Mouse (Mus musculus) 3T3-L1 (cell line): ENCODE results near the gene Ndrg3.
"Not testable (repeated sequence)": the region's sequence is repeated elsewhere in the genome, so short reads cannot be mapped to it uniquely, and the experiment has no call there.

Source experiments
- DNase-seq: peaks from one replicate; pipeline ENCODE4 v3.0.0-alpha.2; 2015; ENCODE audit warnings: low read depth, low spot score

Gene Ndrg3

GRCm38 (mm10) chr2:156998263-156998662, 6.4 kb upstream of the Ndrg3 start:
- DNase-seq = no peak

DNA sequence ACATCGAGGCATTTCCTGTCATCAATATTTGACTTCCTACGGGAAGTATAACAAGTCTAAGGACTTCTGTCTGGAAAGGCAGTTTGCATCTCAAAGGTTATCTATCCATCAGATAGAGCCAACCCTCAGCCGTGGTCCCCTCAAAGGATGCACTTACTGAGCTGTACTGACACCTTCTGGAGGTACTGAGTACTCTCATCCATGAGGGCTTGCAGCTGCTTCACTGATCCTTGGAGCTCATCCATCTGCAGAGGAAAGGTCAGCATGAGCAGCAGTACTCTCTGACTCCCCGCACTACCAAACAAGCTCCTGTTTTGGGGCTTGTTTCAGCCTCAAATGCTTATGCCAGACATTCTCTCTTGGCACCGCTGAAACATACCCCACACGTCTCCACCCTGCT, 4.7 kb upstream of the Ndrg3 start:
- peak; percentile 77 for DNase-seq

- peak; percentile 44 for DNase-seq
These were observed 977 bp downstream of the Ndrg3 start for GRCm38 (mm10) chr2:156990727-156991431.

DNA sequence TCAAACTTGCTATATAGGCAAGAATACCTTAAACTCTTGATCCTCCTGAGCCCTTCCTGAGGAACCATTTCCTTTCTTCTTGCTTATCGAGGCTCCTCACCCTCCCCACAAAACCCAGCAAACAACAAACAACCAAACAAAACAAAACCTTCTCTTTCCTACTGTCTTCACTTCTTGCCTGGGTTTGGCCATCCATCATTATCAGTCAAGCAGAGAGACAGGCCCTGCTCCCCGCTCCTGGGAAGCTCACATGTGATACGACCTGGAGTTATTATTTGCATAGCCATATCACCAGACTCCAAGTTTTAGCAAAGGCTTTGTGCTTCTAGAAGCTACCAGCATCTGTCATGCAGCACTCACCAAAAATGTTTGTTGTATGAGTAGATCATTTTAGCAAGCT, 4.5 kb downstream of the Ndrg3 start:
- no peak for DNase-seq

DNA sequence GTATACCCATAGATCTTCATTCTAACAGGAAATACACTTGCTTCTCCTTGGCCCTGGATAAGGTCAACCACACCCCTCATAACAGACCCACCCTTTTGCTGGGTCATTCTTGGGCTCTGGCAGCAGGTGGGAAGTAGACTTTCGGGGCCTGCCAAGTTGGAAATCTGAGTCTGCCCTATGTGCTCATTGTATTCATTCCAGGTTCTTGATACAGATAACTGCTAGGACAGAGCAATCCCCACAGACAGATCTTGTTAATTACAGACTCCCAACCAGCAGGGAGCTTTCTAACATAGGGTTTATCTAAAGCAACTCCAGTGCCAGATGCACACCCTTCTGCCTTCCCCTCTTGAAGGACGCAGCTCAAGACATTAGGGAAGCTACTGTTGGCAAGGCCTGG, 9.0 kb downstream of the Ndrg3 start:
- DNase-seq = peak; percentile 32

GRCm38 (mm10) chr2:156981291-156981690, 10.6 kb downstream of the Ndrg3 start:
- DNase-seq = no peak

- peak; percentile 90 for DNase-seq
These were observed 11.8 kb downstream of the Ndrg3 start for GRCm38 (mm10) chr2:156980059-156980458.

DNA sequence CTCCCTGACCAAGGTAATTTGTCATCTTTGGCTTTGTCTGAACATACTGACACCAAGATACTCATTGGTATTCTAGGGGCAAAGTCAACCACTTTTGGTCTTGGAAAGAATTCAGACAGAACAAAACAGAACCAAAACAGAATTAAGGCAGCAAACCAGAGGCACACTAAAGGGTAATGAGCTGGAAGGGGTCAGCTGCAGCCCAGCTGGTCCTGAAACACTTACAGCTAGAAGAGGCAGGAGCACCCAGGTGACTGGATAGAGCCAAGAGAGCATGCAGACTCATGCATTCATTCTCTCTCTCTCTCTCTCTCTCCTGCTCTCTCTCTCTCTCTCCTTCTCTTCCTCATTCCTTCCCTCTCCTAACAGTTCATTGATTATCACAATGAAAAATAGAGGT, 15.1 kb downstream of the Ndrg3 start:
- peak; percentile 14 for DNase-seq

GRCm38 (mm10) chr2:156974967-156975366, 16.9 kb downstream of the Ndrg3 start:
- no peak for DNase-seq

- peak; percentile 76 for DNase-seq
These were observed 18.3 kb downstream of the Ndrg3 start for GRCm38 (mm10) chr2:156973316-156974100.

DNA sequence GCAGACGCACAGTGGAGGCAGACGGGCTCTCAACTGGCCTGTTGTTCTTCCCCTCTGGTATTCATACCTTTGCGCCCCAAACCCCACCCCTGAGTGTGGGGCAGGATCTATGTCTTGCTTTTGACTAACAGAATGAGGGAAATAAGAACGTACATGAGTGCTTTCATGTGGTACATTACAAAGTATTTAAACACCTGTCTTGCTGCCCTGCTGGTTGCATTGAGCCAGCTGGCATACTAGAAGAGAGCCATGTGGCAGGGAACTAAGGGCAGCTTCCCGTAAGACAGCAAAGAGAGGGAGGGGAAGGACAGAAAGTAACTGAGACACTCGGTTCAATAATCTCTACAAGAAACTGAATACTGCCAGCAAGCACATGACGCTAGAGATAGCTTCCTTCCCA, 21.6 kb downstream of the Ndrg3 start:
- no peak for DNase-seq

DNA sequence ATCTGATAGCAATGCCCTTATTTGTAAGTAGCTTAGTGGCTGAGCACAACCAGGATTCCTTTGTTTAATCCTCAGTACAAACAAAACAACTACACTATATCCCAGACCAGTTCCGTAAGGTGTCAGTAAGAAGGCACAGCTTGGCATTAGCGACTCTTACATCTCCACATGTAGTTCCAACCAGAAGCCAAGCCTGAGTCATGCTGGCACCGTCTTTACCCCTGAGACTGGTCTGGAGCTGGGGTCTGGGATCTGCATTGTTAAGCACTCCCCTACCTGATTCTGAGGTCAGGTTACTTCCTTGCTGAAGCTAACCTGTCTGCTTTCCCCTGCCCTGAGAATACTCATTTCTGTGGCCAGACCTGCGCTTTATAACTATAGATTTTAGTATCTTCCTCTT, 23.4 kb downstream of the Ndrg3 start:
- DNase-seq = peak; percentile 25

- DNase-seq = no peak
These were observed 24.5 kb downstream of the Ndrg3 start for GRCm38 (mm10) chr2:156967388-156967787.

- no peak for DNase-seq
These were observed 28.0 kb downstream of the Ndrg3 start for GRCm38 (mm10) chr2:156963891-156964290.

GRCm38 (mm10) chr2:156958496-156959252, 33.2 kb downstream of the Ndrg3 start:
- no peak for DNase-seq

GRCm38 (mm10) chr2:156957035-156957434, 34.8 kb downstream of the Ndrg3 start:
- no peak for DNase-seq

- no peak for DNase-seq
These were observed 35.5 kb downstream of the Ndrg3 start for GRCm38 (mm10) chr2:156956306-156956705.

GRCm38 (mm10) chr2:156954463-156954862, 37.4 kb downstream of the Ndrg3 start:
- no peak for DNase-seq

DNA sequence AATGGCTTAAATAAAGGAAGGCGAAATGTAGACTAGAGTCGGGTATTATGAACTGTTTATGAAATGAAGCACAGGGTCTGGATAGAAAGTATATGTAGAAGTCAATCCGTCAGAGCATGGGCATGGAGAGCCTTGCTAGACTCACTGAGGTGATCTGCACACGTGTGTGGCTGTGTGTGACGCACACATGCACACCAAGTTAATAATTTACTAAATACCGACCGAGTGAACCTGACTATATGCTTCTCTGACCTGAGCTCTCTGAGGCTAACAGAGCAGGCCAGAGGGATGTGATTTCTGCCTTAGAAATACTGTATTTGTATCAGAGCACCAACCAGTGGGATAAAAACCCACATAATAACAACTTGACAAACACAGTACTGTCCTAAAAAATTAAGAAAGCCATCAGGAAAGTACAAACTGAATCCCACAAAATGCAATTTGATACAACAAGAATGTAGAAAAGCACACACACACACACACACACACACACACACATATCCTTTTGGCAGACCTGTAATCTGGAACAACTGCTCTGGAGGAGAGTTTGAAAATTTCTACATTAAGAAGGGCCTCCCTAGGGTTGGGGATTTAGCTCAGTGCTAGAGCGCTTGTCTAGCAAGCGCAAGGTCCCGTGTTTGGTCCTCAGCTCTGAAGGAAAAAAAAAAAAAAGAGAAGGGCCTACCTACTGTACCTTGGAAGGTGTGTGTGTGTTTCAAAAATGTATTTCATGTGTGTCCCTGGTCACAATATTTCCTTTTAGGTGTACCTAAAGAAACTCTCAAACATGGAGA, 40.4 kb downstream of the Ndrg3 start:
- no peak for DNase-seq

- DNase-seq = no peak
These were observed 41.0 kb downstream of the Ndrg3 start for GRCm38 (mm10) chr2:156950816-156951215.

DNA sequence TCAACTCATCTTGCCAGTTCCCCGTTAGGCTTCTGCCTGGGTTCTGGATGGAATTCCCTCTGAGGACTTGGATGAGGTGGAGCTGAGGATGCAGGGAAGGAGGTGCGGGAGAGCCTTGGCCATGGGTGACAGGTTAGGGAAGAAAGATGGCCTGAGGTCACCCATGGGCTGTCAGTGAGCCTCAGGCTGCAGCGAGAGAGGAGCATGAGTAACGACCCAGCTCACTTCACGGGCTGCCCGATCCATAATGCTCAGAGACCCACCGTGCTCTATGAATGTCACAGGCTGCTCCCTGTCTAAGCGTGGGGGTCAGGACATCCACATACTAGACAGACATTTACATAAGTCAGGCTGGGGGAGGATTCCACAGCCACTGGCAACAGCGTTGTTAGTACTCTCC, 50.3 kb downstream of the Ndrg3 start:
- not testable (repeated sequence) for DNase-seq

GRCm38 (mm10) chr2:156939926-156940325, 51.9 kb downstream of the Ndrg3 start:
- not testable (repeated sequence) for DNase-seq
